Mouse (Mus musculus) adrenal gland, adult 8-10 months (tissue): ENCODE data around the gene Cbwd1. TPM values are rescaled to one million over a fixed set of nuclear protein-coding genes. Genes with fewer than 3 reads are reported as not detected.

ENCODE experiments used
- DNase-seq: peaks from one replicate; pipeline ENCODE4 v3.0.0; 2022
- total RNA-seq, 4 experiments: library from RNA; stranded (reverse); gene quantifications; 2 replicates each; pipeline ENCODE4 v1.2.4; 2022

Cbwd1 gene
- total RNA-seq, 4 experiments from 2014 or later = 13.0 to 17.5 (median 15.8) TPM

DNA sequence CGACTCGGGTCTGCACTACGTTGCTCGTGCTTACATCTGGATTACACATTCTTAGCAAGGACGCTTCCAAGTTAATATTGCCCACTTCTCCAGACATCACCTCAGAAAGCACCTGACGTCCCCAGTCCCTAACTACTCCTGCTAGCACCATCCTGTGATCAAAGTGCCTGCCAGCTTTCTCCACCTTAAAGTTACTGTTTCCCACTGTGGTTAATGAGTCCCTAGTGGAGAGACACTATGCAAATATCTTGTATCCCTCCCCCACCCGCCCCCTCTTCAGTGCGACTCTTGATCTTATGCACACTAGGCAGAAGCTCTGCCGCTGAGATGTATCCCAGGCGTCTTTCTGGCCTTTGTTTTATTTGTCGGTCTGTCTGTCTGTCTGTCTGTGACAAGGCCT lies 16.6 kb upstream of the Cbwd1 start:
- no peak for DNase-seq

GRCm38 (mm10) chr19:24972701-24973390 lies 11.4 kb upstream of the Cbwd1 start:
- DNase-seq = no peak

DNA sequence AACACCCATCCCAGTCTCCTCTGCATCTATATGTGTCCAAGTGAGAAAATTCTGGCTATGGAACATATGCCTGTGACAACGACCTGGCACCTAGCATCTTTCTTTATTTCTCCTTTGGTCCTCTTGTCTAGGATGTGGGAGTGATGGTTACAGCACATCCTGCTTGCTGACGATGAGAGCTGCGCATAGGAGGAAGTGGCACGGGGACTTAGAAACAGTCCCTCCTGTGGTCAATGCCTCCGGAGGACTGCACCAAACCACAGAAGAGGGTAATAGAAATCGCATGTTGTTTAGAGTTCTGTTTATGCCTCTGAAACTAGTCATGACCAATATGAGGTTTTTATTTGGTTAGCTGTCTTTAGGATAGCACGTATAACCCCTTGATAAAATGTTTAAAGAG lies 9.9 kb upstream of the Cbwd1 start:
- DNase-seq = no peak

DNA sequence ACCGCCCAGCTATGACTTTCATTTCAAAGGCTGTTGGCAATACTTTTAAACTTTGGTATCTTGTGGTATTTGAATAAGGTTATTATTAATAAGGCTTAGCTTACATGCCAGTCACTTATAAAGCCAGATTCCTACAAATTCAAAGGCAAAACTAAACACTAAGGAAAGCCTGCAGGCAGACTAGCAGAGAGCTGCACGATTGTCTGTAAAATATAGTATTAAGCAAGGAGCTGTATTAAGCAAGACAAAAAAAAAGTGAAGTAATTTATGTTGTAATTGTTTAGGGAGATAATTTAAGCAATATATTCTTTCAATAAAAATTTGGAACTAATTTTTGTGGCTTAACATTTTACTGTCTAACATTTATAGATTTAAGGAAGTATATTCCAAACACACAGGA lies 5.5 kb upstream of the Cbwd1 start:
- no peak for DNase-seq

DNA sequence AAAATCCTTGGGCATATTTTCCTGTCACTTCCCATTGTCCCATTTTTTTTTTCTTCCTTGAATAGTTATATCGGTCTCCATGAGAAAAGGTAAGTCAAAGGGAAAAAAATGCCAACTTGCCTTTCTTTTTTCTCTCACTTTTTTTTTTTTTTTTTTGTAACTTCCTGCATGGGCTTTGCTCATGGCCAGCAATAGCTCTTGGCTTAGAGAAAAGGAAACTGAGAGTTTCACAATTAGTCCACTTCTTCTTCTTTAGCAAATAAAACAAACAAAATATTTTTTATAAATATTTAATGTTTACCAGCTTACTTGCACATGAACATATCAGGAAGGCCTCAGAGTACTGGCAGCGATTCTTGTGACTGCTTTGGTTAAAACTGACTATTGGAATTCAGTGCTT lies 4.8 kb upstream of the Cbwd1 start:
- no peak for DNase-seq

DNA sequence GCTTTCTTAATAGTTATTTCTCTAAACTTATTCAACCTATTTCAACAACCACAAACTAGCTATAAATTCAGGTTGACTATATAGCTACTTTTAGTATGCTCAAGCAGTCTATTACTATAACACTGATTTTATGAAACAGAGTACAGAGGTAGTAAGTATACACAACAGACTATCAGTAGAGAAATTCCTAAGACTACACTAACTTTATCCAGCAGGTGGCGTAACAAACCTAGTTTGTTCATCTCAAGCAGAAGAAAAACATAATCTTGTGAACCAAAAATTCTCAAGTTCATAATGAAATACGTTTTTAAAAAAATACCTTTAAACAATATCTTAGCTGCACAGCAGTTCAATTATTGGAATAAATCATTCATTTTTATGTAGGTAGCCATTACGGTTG lies 2.9 kb downstream of the Cbwd1 start:
- no peak for DNase-seq

DNA sequence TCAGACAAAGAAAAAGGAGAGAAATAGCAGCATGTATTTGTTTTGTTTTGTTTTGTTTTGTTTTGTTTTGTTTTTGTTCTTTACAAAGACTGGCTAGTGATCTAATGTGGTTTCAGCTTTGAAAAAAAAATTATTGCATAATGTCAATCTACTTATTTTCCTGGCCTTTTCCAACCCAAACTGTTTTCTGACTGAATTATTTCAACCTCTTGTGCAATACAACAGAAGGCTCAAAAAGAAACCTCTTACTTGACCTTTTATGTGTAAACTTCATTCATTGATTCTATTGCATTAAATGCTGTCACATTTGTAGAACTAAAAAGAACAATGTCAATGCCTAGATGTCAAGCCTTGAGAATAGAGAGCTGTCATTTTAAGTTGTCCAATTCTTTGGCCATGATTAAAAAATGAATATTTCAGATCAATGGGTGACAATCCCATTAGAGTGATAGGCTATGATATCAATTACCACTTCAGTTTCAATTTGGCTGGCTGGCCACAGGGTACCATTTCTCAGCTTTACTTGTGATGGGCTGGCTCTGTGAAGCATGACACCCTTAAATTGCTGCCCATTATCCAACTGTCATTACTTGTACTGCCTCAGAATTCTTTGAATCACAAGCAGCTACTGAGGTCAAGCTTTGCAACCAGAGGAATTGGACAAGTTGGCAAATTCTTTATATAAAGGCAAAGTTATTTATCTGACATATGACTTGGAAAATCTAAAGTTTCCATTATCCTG lies 15.7 kb downstream of the Cbwd1 start:
- DNase-seq = no peak

DNA sequence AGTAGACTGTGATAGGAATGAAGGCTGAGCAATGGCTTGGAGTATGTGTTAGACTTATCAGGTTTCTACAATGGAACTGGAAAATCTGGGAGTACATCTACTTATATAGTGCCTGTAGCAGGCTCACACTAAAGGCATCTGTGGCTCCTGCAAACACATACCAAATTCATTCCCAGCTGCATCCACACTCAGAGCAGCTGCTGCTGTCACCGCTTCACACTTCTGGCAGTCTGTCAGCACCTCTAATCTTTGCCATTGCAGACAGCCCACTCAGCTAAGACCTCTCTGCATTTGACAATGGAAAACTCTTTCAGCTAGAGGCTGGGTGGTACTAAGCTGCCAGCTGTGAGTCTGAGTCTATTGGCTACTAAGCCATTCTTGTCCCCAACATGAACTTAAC lies 24.3 kb downstream of the Cbwd1 start:
- no peak for DNase-seq

DNA sequence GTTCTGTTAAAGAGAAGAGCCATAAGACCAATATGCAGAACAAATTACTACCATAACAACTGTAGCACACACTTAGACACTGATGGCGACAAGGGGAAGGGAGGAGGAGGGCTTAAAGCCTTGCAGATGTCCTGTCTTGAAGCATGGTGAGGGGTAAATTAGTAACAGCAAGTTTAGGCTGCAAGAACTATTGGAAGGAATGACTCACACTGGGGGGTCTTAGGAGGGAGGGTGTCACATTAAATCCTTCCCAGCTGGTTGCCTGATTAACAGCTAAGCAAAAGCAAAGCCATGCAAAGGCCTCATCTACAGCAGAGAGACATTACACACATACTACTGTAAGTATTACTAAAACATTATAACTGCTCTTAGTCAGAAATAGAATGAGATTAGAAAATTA lies 32.4 kb downstream of the Cbwd1 start:
- DNase-seq = no peak

GRCm38 (mm10) chr19:24920866-24921265 lies 40.5 kb downstream of the Cbwd1 start:
- no peak for DNase-seq

- DNase-seq = no peak
These were observed 52.8 kb downstream of the Cbwd1 start for GRCm38 (mm10) chr19:24908385-24909155.

- no peak for DNase-seq
These were observed 53.8 kb downstream of the Cbwd1 start for GRCm38 (mm10) chr19:24907655-24908054.

DNA sequence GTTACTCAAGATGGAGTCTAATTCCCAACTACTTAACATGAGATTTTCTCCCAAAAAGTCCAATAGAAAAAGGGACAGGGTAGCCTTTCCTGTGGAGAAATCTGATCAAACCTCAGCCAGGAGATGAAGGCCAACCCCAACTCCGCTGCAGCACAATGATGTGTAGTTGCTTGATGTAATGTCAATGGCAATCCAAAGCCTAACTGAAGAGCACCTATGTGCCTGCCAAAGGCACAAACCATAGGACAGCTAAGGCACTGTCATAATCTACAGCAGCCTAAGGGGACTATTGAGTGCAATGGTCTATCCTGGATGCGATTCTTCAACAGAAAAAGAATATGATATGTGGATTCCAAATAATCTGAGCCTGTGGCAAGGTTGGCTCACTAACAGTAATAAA lies 58.6 kb downstream of the Cbwd1 start:
- no peak for DNase-seq

GRCm38 (mm10) chr19:24902256-24902655 lies 59.2 kb downstream of the Cbwd1 start:
- no peak for DNase-seq

- DNase-seq = no peak
These were observed 59.7 kb downstream of the Cbwd1 start for GRCm38 (mm10) chr19:24901666-24902065.

DNA sequence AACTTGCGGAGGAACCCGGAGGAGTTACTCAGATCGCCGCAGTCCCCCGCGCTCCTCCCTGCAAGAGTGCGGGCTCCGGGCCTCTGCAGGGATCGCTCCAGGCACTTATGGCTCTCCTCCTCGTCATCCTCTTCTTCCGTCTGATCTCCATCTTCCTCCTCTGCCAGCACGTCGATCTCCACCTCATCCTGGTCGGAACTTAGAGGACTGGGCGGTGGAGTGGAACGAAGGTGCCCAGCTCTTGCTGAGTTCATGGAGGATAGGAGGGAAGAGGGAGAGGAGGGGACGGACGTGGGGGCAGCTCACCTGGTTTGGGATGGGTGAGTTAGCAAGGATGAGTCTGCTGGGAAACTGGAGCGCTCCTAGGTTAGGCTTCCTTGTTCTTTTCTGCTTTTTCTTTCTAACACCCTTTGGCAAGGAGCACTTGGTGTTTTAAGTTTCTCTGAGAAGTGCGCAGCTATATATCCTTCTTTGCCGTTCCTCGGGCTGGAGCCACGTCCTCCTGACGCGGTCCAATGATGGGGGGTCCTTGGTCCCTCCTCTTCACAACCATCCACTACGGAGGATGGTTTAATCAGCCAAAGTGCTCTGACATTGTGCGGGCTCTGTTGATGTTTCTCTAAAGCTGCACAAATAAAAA lies 60.7 kb downstream of the Cbwd1 start, which contains the start of gene Foxd4:
Foxd4 (minus strand) TSS at position 617 of the 640 bp plus-strand sequence.
- DNase-seq = no peak

DNA sequence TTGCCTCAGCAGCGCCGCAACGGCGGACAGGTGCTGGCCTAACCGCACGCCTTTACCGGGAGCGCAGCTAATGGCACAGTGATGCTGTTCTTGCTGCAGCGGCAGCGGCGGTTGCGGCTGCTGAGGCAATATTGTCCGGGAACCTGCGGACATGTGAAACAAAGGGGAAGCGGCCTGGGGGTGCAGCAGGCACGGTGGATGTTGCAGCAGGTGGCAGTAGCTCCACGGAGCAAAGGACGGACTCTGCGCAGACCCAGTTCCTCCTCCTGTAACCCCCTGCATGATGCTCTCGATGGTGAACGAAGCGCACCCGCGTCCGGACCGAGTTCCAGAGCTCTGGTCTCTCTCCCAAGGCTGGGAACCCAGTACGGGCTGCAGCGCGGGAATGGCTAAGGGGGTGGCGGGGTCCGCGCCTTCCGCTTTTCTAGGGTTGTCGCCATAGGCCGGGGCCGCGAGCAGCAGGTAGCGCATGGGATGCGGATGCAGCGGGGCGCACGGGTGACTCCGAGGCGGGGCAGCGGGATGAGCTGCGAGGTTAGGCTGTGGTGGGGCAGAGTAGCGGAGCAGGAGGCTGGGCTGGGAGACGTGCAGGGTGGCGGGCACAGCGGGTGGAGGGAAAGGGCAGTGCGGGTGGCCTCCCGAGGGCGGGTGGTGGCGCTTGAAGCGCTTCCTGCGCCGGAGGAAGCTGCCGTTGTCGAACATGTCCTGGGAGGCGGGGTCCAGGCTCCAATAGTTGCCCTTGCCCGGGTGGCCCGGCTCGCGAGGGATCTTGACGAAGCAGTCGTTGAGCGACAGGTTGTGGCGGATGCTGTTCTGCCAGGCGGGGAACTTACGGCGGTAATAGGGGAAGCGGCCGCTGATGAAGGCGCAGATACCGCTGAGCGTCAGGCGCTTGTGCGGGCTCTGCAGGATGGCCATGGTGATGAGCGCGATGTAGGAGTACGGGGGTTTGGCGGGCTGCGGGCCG lies 61.5 kb downstream of the Cbwd1 start:
- no peak for DNase-seq

- no peak for DNase-seq
These were observed 62.5 kb downstream of the Cbwd1 start for GRCm38 (mm10) chr19:24898737-24899577.

GRCm38 (mm10) chr19:24897896-24898736 lies 63.3 kb downstream of the Cbwd1 start:
- no peak for DNase-seq
